8 mouse cellular contexts compared by ENCODE assay signal in the genomic region with DNA sequence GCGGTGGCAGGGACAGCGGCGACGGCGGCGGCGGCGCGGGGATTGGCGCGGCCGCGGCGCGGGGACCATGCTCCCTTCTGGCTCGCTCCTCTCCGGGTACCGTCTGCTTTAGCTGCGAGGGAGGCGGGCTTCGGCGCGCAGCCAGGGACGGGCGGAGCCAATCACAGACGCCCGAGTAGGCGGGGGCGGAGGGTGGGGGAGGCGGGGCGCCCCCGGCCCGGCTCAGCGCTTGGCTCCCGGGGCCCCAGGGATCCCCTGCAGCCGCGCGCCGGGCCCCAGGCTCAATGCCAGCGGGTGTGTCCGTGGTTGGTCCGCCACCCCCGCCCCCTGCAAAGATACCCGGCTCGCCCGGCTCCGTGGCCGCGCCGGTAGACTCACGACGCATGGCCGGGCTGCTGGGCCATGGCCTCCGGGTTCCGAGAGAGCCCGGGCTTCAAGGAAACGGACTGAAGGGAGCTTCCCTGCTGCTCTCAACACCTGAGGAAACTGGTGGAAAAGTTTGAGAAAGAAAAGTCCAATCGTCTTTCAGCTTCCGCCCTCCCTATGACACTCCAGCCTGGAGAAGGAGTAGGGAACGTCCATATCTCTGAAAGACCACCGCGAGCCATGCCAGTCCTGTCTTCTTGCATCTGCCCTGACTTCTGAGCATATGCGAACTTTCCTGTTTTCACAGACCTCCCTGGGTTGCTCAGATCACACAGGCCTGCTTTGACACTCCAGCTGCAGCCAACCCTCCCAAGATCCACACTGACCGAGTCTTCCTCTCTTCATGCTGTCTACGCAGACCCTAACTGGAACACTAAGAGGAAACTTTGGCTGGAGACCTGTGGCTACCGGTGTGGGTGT. TPM values are rescaled to one million over a fixed set of nuclear protein-coding genes. Genes with fewer than 3 reads are reported as not detected.
DNase-seq lines count a peak whose midpoint lies in the region; ATAC-seq and TF ChIP-seq lines count a peak whose summit lies in the region.

TSS of gene Klhl29 (minus strand) at position 67 of the 846 bp plus-strand sequence.

- peak; percentile 54 for DNase-seq in ES-E14 (ENCODE audit: low read depth, low spot score)
- DNase-seq in cerebellum, adult 11 months: peak; percentile 88
- peak; percentile 94 for DNase-seq in forebrain, embryonic 14.5 days (ENCODE audit: low spot score)
- DNase-seq in kidney, postnatal 14 days: peak; percentile 90
- DNase-seq in urinary bladder, postnatal 25 days (ENCODE audit: low spot score): peak; percentile 75

- peak; percentile 96 for ATAC-seq in forebrain, embryonic 14.5 days
- peak; percentile 91 for ATAC-seq in heart, embryonic 15.5 days (replicated peaks; ENCODE audit: insufficient number of reproducible peaks, insufficient read depth, low FRiP score, low read depth)
- peak; percentile 80 for ATAC-seq in liver, embryonic 12.5 days
- peak; percentile 95 for ATAC-seq in neural tube, embryonic 15.5 days (ENCODE audit: low FRiP score)

- H3K4me2 ChIP-seq in forebrain, embryonic 14.5 days (ENCODE audit: low read length): peak within 1 kb of the TSS; percentile 83
- H3K4me2 ChIP-seq in heart, embryonic 15.5 days: peak within 1 kb of the TSS; percentile 98
- peak within 1 kb of the TSS; percentile 72 for H3K4me2 ChIP-seq in liver, embryonic 12.5 days
- H3K4me2 ChIP-seq in neural tube, embryonic 15.5 days: peak within 1 kb of the TSS; percentile 85

- no peak within 1 kb of the TSS for H3K27ac ChIP-seq in ES-E14 (ENCODE audit: insufficient read depth, low read depth, low read length, poor library complexity, severe bottlenecking)
- H3K27ac ChIP-seq in forebrain, embryonic 14.5 days (ENCODE audit: low read depth, low read length): peak within 1 kb of the TSS; percentile 90
- no peak within 1 kb of the TSS; the same call in 1 of the 2 replicates for H3K27ac ChIP-seq in heart, embryonic 15.5 days
- H3K27ac ChIP-seq in liver, embryonic 12.5 days: no peak within 1 kb of the TSS
- H3K27ac ChIP-seq in neural tube, embryonic 15.5 days (replicated peaks): peak within 1 kb of the TSS; percentile 94

- 2% methylated on average over 45 of the region's 66 CpGs for WGBS in forebrain, embryonic 14.5 days
- 2% methylated on average over 64 of the region's 66 CpGs for WGBS in heart, embryonic 15.5 days
- WGBS in liver, embryonic 12.5 days (ENCODE audit: insufficient replicate concordance): 2% methylated on average over 52 of the region's 66 CpGs
- 2% methylated on average over 54 of the region's 66 CpGs for WGBS in neural tube, embryonic 15.5 days

- H3K9ac ChIP-seq in ES-E14 (ENCODE audit: insufficient read depth, low read depth, low read length, poor library complexity, severe bottlenecking): peak within 1 kb of the TSS; percentile 64
- H3K9ac ChIP-seq in forebrain, embryonic 14.5 days (ENCODE audit: low read length): peak within 1 kb of the TSS; percentile 93
- peak within 1 kb of the TSS; percentile 57 for H3K9ac ChIP-seq in heart, embryonic 15.5 days
- peak within 1 kb of the TSS; percentile 17; the same call in 1 of the 2 replicates for H3K9ac ChIP-seq in liver, embryonic 12.5 days
- peak within 1 kb of the TSS; percentile 79 for H3K9ac ChIP-seq in neural tube, embryonic 15.5 days (replicated peaks)

- no peaks in the 10 kb centered on the region for H3K36me3 ChIP-seq in ES-E14 (ENCODE audit: control insufficient read depth, insufficient read depth, low read length, poor library complexity, severe bottlenecking)
- no peaks in the 10 kb centered on the region for H3K36me3 ChIP-seq in forebrain, embryonic 14.5 days (ENCODE audit: control insufficient read depth, insufficient read depth, low read length)
- H3K36me3 ChIP-seq in heart, embryonic 15.5 days: no peaks in the 10 kb centered on the region
- H3K36me3 ChIP-seq in liver, embryonic 12.5 days: no peaks in the 10 kb centered on the region
- H3K36me3 ChIP-seq in neural tube, embryonic 15.5 days: no peaks in the 10 kb centered on the region

- in situ Hi-C loops in ES-E14 (cut with MboI; ENCODE audit: low sequenced_read_pairs in 2 of 2, unreplicated experiment in 2 of 2): no loop called here

- H3K9me3 ChIP-seq in ES-E14 (ENCODE audit: control insufficient read depth, insufficient read depth, low read depth, low read length): no peaks in the 10 kb centered on the region
- H3K9me3 ChIP-seq in forebrain, embryonic 14.5 days (replicated peaks; ENCODE audit: control insufficient read depth, low read length): no peaks in the 10 kb centered on the region
- H3K9me3 ChIP-seq in heart, embryonic 15.5 days (replicated peaks): no peaks in the 10 kb centered on the region
- H3K9me3 ChIP-seq in liver, embryonic 12.5 days (replicated peaks): no peaks in the 10 kb centered on the region
- H3K9me3 ChIP-seq in neural tube, embryonic 15.5 days (replicated peaks): no peaks in the 10 kb centered on the region

- peak within 1 kb of the TSS; percentile 69 to 79 for H3K4me3 ChIP-seq in ES-E14 (ENCODE audit: insufficient read depth in 1 of 2, low read depth in 1 of 2, low read length in 2 of 2, poor library complexity in 1 of 2, severe bottlenecking in 1 of 2)
- H3K4me3 ChIP-seq in forebrain, embryonic 14.5 days (ENCODE audit: low read depth, low read length): peak within 1 kb of the TSS; percentile 92
- peak within 1 kb of the TSS; percentile 76 for H3K4me3 ChIP-seq in heart, embryonic 15.5 days
- H3K4me3 ChIP-seq in liver, embryonic 12.5 days: peak within 1 kb of the TSS; percentile 55
- H3K4me3 ChIP-seq in neural tube, embryonic 15.5 days (replicated peaks): peak within 1 kb of the TSS; percentile 90

- H3K27me3 ChIP-seq in forebrain, embryonic 14.5 days (replicated peaks; ENCODE audit: control insufficient read depth, insufficient read depth, low read length): 0 out of 2 replicates have a peak, but pooled peaks cover 3% of the 10 kb centered on the region
- H3K27me3 ChIP-seq in heart, embryonic 15.5 days: peaks cover 65% of the 10 kb centered on the region
- peaks cover 76% of the 10 kb centered on the region for H3K27me3 ChIP-seq in liver, embryonic 12.5 days (replicated peaks)
- no peaks in the 10 kb centered on the region for H3K27me3 ChIP-seq in neural tube, embryonic 15.5 days (replicated peaks)

- peaks cover 0 to 5% of the 10 kb centered on the region in 2 experiments; a peak in 1 of 4 replicates for H3K4me1 ChIP-seq in ES-E14 (ENCODE audit: control insufficient read depth in 2 of 2, insufficient read depth in 2 of 2, low read length in 2 of 2, poor library complexity in 1 of 2)
- H3K4me1 ChIP-seq in forebrain, embryonic 14.5 days (ENCODE audit: control insufficient read depth, insufficient read depth, low read length): peaks cover 6% of the 10 kb centered on the region
- peaks cover 24% of the 10 kb centered on the region for H3K4me1 ChIP-seq in heart, embryonic 15.5 days (replicated peaks)
- H3K4me1 ChIP-seq in liver, embryonic 12.5 days: 0 out of 2 replicates have a peak, but pooled peaks cover 10% of the 10 kb centered on the region
- H3K4me1 ChIP-seq in neural tube, embryonic 15.5 days: peaks cover 39% of the 10 kb centered on the region

TF ChIP-seq in ES-E14, 5 proteins besides CTCF, POLR2A, EP300 and RAD21:
- no peak for TF ChIP-seq ZC3H11A (IDR thresholded peaks at IDR 0.05; ENCODE audit: borderline replicate concordance, low read depth, low read length)
- TF ChIP-seq HCFC1 (IDR thresholded peaks at IDR 0.05; ENCODE audit: borderline replicate concordance, insufficient read depth, low read length): no peak
- TF ChIP-seq MAFK (IDR thresholded peaks at IDR 0.05; ENCODE audit: insufficient read depth, low read depth, low read length): no peak
- TF ChIP-seq CHD2 (IDR thresholded peaks at IDR 0.05; ENCODE audit: low read depth, low read length): no peak
- no peak for TF ChIP-seq ZNF384 (IDR thresholded peaks at IDR 0.05; ENCODE audit: low read depth, low read length)

RNA-seq across cellular contexts. Expression of gene Klhl29, which starts in this region (rescaled TPM):
- 0.22 and 0.26 TPM in 2 replicates for total RNA-seq in ES-E14 (2012; rRNA removed)
- polyA plus RNA-seq in forebrain, embryonic 14.5 days (2014; fragmentation: Nextera tagmentation; extraction: Ambion mirVana): 8.5 and 11.0 TPM in 2 replicates
- polyA plus RNA-seq in heart, embryonic 15.5 days (2015; fragmentation: Nextera tagmentation; extraction: Ambion mirVana): 0.21 and 0.47 TPM in 2 replicates
- 0.25 and 0.31 TPM in 2 replicates for polyA plus RNA-seq in liver, embryonic 12.5 days (2016; fragmentation: Nextera tagmentation; extraction: Ambion mirVana)
- 2.8 and 3.9 TPM in 2 replicates for polyA plus RNA-seq in neural tube, embryonic 15.5 days (2015; fragmentation: Nextera tagmentation; extraction: Ambion mirVana)

Comparison
In these comparisons a context has a peak if more than half of its experiments do, and no peak if none do; other contexts are left out.
1. Peak in DNase-seq, H3K4me3 ChIP-seq and H3K9ac ChIP-seq in ES-E14; RNA of the gene not detected or under 1 TPM.
2. Peak in ATAC-seq, H3K4me3 ChIP-seq, H3K9ac ChIP-seq and H3K4me2 ChIP-seq in heart, embryonic 15.5 days; RNA of the gene not detected or under 1 TPM.
3. Peak in ATAC-seq, H3K4me3 ChIP-seq, H3K9ac ChIP-seq and H3K4me2 ChIP-seq in liver, embryonic 12.5 days; RNA of the gene not detected or under 1 TPM.
4. H3K27ac ChIP-seq: peak in forebrain, embryonic 14.5 days (single experiment) and neural tube, embryonic 15.5 days (single experiment); none in ES-E14 (single experiment), heart, embryonic 15.5 days (single experiment) and liver, embryonic 12.5 days (single experiment).
5. H3K9ac ChIP-seq: peak in every context shown above with its lines; median percentile 93 in forebrain, embryonic 14.5 days; 79 in neural tube, embryonic 15.5 days; 64 in ES-E14; 57 in heart, embryonic 15.5 days; 17 in liver, embryonic 12.5 days.
6. Peak in every context shown above with its lines, with median percentiles within 50 percentile points of each other: DNase-seq, H3K4me3 ChIP-seq, ATAC-seq and H3K4me2 ChIP-seq.